Mouse (Mus musculus) frontal cortex, adult 2 months (tissue): Measurements from ENCODE around the gene Cdhr2. TPM values are rescaled to one million over a fixed set of nuclear protein-coding genes. Genes with fewer than 3 reads are reported as not detected.

Experiments used
- DNase-seq, 2 experiments: peaks; one replicate each; pipeline ENCODE4 v3.0.0; 2022; ENCODE audit warnings: low spot score in 1 of 2; ENCODE audit errors: extremely low spot score in 1 of 2
- polyA plus RNA-seq: library from polyadenylated mRNA; depleted of rRNA; stranded (reverse); fragments of >200 nt; gene quantifications from 2 replicates; pipeline ENCODE4 v1.2.3, GENCODE M21; 2012

The Cdhr2 gene
- polyA plus RNA-seq, 1 experiment: 0.22 TPM

DNA sequence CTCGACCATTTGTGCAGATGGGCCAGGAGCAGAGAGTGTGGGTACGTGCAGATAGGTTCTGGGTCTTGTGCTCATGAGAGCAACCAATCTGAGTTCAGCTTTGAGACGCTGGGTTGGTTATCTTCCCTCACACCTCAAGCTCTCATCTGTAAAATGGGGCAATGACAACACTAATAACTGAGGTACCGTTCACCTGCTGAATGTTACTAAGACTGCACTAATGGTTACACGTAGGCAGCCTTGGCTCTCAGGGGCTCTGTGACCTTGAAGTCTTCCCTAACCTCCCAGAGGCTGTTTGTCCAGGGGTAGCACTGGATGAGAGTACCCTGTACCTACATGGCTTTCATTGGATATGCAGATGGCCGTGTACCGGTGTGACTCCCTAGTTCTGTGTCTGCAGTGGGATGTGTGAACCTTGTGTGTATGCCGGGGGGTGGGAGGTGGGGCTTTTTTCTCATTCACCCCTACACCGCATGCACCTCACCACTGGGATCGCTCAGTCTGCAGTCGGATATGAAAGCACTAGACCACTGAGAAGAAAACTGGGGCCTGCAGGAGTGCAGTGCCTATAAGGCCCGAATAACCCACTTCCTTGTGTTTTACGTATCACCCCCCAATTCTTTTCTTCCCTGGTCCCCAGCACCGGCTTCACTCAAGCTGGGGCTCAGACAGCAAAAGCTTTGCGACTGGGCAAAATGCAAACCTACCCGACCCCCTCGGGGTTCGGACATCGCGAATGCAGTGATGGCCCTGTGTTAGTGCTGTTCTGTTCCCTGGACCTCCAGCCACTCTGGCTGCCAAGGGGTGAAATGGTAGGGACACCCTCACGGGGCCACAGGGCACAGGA is 8.3 kb upstream of the Cdhr2 start:
- DNase-seq: no peak

DNA sequence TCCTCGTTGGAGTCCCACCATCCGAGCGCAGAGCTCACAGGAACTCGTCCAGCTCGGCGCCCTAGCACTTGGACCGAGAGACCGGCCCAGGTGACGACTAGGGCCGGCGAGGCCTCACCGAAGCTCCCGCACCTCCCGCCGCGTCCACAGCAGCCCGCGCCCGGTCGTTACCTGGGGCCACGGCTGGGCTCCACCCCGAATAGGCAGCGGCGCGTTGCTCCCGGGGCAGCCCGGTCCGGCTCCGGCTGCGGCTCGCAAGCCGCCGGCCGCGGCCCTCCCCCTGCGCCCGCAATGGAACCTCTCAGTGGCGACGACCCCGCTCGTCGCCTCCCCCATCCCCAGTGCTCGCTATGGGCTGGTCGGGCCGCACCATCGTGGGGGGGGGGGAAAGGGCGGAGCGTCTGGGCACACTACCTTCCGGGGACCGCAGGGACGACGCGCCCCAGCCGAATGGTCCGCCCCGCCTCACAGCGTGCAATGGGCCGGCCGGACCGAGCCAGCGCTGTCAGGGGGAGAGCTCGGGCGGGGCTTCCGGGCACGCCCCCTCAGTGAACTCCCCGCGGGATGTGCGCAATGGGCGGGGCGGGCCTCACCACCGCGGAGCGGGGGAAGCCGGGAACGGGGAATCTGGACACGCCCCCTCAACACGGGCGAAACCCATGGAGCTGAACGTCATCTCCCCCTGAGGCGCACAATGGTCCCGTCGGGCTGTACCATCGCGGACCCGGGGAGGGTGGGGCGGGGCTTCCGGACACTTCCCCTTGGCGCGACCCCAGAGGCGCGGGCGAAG is 7.5 kb upstream of the Cdhr2 start, which contains the start of gene Rnf44:
TSS of gene Rnf44 (minus strand) at position 350 of the 790 bp plus-strand sequence.
- DNase-seq: peak; percentile 97 to 99

DNA sequence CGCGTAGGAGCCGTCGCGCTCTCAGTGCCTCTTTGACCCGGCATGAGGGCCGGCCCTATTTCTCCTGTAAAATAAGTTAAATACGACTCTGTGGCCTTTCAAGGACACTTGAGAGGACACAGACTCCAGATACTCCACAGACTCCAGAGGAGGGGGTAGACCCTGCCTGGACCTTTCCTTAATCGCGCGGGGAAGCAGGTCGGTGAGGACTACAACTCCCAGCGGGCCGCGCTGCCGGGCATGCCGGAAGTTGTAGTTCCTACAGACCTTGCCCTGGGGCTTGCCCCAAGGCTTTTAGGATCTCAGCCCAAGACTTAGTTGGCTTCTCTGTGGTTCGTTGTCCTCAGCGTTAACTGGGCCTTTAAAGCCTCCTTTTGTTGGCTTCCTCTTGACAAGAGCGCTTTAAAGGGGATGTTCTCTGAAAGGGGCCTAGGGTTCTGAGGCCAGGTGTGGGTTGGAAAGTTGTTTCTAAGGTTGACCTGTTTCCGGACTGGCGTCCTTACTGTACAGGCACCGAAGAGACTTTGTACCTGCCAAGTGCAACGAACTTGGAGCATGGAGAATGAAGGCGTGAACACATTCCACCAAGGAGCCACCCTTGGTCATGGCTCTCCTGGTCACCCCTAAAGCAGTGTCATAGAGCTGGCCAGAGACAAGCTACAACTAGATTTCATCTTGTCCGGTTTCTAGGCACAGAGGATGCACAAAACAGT is 6.8 kb upstream of the Cdhr2 start:
- no peak for DNase-seq

DNA sequence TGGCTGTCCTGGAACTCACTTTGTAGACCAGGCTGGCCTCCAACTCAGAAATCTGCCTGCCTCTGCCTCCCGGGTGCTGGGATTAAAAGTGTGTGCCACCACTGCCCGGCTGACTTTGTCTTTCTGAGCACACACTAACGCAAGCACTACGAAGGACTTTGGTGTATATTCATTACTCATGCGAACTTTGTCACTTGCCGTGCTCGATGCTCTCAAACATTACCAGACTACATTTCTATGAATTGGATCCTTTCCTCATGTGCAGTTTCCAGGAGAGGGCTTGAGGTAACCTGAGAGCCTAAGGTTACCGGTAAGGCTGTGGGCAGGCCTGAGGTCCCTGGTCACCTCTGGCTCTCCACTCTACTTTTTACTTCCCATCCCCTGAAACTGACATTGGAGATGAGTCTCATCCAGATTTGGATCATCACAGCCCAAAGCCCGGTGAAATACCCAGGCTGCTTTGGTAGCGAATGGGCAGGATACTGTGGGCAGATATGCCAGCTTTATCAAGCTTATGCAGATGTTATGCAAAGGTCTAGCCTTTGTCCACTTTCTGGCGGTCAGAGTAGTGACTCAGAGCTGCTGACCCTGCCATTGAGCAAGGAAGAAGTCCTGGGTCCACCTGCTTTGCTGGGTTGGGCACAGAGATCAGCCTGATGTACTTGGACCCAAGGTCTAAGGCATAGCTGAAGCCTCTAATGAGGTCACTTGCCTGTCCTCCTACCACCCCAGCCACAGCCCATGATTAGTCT is 5.6 kb upstream of the Cdhr2 start:
- no peak for DNase-seq

DNA sequence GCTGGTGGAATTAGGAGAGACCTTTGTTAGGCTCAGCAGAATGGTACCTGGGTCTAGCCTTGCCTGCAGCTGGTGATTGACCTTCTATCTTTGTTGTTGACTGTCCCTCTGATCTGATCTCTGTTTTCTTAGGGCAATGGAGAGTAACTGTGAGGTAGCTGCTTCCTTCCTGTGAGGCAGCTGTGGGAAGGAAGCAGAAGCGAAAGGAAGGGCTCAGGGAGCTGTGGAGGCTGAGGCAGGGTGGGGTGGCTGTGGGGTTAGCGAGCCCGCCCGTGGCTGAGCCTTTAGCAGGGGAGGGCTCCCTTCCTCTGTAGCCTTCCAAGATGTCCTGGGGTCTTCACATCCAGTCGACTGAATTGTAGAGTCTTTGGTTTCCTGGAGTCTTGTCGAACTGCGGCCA is 1.2 kb downstream of the Cdhr2 start:
- no peak for DNase-seq

DNA sequence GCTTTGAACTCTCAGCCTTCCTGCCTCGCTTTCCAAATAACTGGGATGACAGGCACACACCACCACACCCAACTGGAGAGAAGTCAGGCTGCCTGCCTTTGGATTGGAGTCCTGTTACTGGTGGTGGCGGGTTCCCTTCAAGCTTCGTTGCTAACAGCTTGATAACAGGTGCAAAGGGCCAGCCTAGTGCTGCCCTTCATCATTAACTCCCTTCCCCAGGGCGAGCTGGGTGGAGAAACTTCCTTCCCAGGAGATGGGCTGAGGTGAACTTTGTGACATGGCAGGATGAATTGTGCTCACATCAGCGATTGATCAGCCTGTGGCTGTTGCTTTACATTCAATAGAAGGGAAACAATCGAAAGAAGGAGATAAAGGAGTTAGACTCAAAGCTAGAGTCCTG is 3.6 kb downstream of the Cdhr2 start:
- no peak for DNase-seq

DNA sequence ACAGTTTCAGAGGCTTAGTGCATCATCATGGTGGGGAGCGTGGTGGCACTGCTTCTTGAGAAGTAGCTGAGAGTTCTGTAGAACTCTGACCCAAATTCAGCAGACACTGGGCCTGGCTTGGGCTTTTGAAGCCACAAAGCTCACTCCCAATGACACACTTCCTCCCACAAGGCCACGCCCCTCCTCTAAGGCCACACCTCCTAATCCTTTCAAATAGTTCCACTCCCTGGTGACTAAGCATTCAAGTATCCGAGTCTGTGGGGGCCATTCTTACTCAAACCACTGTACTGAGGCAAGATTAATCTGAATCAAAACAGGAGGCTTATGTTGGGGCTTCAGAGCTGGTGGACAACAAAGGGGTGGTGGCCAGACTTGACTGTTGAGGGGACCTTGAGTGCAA is 9.6 kb downstream of the Cdhr2 start:
- no peak for DNase-seq

DNA sequence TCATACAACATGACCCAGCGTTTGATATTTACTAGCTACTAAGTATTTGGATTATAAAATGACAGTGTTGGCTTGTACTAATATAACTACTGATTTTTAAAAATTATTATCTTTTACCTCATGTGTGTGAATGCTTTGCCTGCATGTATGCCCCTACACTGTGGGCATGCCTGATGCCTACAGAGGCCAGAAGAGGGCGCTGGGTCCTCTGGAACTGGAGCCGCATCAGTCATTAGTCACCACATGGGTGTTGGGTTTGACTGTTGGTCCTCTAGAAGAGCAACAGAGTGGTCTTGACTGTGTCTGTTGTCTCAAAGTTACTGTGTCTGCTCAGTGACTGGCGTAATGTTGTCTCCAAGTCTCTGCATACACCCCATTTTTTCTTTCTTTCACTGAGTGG is 13.1 kb downstream of the Cdhr2 start:
- DNase-seq: peak in 1 of 2 experiments; percentile 49

DNA sequence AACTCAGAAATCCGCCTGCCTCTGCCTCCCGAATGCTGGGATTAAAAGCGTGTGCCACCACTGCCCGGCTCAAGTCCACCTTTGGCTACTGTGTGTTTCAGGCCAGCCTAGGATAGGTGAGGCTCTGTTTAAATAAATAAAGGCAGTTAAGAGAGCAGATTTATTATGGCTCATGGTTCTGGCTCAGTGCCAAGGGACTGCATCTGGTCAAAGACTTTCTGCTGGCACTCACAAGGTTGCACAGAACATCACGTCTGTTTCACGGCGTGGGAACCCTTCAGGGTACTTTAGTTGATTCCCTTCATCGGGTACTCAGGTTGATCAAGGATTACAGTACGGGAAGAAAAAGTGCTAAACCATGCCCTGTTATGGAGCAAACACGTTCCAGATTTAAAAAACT is 13.7 kb downstream of the Cdhr2 start:
- no peak for DNase-seq

DNA sequence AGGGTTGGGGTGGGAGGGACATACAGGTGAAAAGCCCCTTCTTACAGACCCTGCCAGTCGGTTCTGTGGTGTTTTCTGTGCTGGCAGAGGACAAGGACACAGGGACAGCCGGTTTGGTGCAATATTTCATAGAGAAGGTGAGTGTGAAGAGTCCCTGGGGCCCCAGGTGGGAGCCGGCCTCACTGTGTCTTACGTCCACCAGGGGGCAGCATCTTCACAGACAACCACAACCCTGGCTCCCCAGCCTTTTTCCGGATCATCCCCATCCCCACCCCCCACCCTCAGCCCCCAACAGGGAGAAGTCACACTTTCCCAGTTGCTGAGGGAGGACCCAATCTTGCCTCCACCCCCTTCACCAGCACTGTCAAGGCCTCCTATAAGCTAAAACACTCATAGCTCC is 15.7 kb downstream of the Cdhr2 start:
- DNase-seq: peak in 1 of 2 experiments; percentile 78

DNA sequence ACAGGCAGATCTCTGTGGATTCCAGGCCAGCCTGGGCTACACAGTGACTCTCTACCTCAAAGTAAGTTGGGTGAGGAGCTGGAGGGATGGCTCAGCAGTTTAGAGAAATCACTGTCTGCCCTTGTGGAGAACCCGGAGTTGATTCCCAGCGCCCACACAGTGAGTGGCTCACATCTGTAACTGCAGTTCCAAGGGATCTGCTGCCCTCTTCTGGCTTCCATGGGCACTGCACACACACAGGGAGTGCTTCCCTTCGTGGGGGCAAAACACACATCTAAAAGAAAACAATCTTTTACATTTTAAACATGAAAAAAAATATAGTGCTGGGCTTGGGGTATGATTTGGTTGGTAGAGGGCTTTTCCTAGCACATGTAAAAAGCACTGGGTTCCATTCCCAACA is 21.9 kb downstream of the Cdhr2 start:
- no peak for DNase-seq

DNA sequence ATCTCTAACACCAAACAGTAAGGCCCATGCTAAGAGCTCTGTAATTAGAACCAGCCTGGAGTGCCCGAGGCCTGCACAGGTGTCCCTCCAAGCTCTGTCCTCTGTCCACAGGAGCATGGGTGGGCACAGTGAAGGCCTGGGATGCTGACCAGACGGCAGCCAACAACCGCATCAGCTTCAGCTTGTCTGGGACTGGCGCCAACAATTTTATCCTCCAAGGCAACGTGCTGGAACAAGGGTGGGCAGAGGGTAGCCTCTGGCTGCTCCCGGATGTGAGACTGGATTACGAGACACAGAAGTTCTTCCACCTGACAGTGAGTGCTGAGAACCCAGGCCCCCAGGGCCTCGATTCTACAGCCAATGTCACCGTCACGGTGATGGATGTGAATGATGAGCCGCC is 24.9 kb downstream of the Cdhr2 start:
- DNase-seq: no peak

DNA sequence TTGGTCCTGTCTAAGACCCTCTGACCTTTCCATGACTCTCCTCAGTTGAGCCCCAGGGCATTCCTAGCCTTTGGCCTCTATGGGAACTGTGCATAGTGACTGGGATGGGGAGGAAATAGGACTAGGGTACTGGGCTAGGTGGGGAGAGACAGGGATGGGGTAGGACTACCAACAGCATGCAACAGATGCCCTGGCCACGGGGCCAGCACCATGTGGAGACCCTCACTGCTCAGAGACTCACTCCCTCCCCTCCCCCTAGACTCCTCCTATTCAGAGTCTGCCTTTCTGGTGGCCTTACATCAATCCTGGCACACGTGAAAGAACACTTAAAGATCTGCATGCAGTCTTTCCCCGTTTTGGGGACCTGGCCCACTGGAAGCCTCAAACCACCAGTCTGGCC is 35.7 kb downstream of the Cdhr2 start:
- DNase-seq: no peak

DNA sequence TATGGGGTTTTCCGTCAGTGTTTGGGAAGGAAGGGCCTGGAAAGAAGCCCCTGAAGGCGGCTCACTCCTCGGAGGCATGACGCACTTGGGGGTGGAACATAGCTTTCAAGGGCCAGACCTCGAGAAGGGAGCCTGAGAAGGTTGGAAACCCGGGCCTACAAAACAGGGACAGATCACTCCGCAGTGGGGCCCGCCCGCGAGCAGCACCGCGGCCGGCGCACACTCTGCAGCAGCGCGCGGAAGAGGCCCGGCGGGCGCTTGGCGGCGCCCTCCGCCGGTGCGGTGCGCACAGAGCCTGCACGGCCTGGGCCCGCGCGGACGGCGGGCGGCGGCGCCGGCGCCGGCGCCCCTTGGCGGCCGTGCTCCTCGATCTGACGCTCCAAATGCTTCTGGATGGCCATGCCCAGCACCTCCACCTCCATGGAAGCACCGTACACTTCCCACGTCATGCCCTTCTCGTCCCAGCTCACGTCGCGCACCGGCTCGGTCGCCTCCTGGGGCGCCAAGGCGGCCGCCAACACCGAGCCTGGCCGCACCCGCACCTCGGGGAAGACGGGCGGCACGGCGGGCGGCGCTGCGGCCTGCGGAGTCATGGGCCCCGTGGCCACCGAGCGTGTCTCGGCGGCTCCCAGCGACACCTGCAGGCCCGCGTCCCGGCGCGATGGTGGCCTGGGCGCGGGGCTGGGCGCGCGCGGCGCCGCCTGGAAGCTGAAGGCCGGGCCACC is 36.4 kb downstream of the Cdhr2 start:
- DNase-seq: no peak

DNA sequence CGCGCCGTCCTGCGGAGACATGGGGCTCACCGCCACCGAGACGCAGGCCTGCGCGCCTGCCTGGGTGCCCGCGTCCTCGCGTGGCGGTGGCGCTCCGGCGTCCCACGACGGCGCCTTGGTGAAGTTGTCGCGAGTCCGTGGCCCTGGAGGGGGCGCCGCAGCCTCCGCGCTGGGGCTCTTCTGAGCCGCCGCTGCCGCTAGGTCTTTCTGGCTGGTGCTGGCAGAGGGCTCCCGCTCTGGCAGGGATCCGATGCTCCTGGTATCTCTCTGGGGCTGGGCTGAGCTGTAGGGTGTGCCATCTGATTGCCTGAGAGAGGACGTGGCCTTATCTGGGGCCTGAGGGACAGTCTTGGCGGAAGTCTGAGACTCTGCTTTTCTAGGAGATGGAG is 36.9 kb downstream of the Cdhr2 start:
- DNase-seq: no peak

DNA sequence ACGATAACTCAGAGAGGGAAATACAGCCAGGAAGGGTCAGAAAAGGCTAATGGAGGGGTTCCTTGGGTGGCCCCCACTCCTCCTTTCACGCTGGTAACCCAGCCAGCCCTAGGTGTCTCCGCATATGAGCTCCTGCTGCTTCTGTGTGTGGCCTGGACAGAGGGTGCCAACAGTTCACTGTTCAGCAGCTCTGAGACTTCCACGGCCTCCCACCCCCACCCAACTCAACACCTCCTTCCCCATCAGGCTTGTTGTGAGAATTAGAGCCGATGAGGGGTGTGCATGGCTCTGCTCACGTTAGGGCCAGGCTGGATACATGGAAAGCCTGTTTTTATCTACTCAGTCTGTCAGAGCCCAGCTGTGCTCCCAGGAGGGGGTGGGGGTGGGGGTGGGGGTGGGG is 44.8 kb downstream of the Cdhr2 start:
- no peak for DNase-seq

DNA sequence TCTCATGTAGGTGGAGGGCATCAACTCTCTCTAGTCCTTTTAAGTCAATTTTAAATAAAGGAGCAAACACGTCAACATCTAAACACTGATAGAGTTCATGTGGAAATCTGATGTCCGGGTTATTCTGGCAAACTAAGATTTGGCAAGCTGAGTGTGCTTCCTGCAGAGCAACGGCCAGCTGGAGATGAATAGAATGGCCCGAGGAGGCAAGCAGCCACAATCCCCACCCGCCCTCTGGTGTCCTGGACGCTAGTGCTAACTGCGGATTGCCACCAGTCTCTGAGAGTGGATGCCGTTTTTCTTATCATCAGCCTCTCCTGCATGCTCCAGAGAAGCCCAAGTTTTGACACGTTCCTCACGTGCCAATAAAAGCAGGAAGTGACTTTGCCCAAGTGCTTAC is 45.6 kb downstream of the Cdhr2 start:
- no peak for DNase-seq

DNA sequence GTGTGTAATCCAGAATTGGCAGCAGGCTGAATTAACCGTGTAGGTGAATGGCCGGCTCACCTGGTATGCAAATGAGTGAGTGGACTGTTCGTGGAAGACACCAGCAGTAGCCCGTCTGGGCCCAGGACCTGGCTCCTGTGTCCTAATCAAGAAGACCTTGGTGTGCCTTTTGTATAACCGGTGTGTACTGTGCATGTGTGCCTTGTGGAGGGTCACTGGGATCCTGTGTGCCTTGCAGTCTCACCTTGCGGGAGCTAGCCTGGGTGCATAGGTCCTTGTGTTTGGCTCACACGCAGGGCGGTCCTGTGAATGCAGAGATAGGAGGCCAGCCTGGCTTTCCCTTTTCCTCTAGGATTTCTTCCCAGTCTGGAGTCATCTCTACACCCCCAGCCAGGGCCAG is 46.9 kb downstream of the Cdhr2 start:
- no peak for DNase-seq

DNA sequence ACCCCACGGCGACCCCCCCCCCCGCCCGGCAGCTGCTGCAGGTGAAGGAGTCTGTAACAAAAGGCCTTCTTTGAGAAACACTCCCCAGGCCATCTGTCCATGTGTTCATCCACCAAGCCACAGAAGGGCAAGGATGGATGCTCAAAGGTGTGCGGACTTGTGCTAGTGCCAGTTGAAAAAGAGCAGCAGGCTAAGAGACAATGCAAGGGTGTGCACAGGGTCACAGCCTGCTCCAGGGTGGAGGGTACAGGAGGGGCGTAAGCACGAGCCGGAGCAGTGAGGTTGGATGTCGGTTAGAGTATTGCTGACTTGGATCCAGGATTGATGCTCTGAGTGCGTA is 47.4 kb downstream of the Cdhr2 start:
- DNase-seq: no peak
